Mouse (Mus musculus) liver, embryonic 18 days (tissue): ENCODE results near the gene Itgal. TPM values are rescaled to one million over a fixed set of nuclear protein-coding genes. Genes with fewer than 3 reads are reported as not detected.

ENCODE experiments used
- polyA plus RNA-seq: library from polyadenylated mRNA; depleted of rRNA; stranded (reverse); fragments of >200 nt; gene quantifications from 2 replicates; pipeline ENCODE4 v1.2.3, GENCODE M21; 2012; rRNA removed

Gene Itgal
- polyA plus RNA-seq = 9.1 and 10.0 TPM in 2 replicates

GRCm38 (mm10) chr7:127296098-127296497 is at the start of gene Itgal:
Gene Itgal, plus strand, starts transcription at chr7:127296260.

DNA sequence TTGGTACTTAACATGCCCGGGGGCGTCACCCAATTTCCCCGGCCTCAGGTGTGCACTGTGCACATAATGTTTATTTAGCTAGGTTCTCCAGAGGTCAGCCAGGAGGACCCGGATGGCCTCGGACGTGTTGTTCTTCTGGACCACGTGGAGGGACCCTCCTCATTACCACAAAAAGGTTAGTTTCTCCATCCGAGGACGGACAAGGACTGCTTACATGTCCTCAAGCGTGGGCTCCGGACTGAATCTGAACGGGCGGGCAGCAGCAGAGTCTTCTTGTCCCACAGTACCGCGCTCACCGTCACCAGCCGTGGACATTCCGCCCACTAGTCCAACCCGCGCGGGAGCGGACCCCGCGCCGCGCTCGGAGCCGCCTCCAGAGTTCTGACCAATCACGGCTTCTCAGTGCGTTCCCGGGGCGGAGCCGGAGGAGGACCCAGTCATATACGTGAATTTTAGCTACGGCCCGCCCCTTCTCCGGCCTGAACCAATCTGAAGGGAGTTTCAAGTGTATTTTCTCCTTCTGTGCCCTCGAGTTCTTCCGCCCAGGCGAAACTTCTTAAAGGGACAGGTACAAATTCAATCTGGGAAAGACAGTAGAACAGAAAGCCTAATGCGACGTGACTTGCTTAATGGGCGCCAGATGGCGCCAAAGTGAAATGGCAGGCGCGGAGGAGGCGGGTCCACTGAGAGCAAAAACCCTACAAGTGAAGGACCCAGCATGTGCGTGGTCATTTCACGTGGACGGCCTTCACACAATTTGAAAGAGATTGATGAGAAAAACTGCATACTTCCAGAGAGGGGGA is 35.5 kb upstream of the Itgal start, which contains the start of gene Dctpp1:
Dctpp1 (minus strand) TSS at position 401 of the 803 bp plus-strand sequence.

DNA sequence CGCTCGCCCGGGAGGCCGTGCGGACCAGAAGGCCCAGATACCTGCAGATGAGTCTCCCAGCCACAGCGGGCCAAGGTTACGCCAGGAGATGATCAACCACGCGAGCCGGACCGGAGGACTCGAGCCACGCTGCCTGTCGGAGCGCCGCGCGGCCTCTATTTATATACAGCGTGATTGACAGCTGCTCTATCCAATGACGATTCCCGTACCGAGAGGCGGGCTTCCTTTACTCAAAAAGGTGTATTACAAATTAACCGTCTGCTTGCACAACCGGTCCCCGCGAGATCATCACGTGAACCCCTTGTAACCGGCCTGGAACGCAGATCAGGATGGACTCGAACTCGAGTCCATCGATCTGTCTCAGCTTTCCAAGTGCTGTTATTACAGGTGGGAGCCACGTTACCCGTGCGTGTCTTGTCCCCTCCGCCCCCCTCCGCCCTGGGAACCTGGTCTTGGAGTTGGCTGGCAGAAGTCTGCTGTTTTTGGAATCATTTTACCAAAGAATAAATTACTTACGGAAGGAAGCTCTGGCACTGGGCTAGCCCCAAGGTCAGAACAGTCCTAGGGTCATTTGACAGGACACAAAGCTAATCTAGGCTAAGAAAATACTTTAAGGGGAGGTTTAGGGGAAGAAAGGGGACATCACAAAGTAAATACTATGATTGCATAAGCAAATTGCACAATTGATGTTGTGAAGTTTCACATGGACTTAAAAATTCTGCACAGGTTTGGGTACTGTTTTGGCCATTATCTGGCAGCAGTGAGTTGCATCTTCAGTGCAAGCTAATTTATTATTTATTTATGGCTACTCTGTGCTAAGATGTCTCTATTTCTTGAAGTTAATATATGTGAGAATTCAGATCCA is 21.9 kb upstream of the Itgal start, which contains the start of gene Sephs2:
Sephs2 (minus strand) TSS at position 131 of the 865 bp plus-strand sequence.

DNA sequence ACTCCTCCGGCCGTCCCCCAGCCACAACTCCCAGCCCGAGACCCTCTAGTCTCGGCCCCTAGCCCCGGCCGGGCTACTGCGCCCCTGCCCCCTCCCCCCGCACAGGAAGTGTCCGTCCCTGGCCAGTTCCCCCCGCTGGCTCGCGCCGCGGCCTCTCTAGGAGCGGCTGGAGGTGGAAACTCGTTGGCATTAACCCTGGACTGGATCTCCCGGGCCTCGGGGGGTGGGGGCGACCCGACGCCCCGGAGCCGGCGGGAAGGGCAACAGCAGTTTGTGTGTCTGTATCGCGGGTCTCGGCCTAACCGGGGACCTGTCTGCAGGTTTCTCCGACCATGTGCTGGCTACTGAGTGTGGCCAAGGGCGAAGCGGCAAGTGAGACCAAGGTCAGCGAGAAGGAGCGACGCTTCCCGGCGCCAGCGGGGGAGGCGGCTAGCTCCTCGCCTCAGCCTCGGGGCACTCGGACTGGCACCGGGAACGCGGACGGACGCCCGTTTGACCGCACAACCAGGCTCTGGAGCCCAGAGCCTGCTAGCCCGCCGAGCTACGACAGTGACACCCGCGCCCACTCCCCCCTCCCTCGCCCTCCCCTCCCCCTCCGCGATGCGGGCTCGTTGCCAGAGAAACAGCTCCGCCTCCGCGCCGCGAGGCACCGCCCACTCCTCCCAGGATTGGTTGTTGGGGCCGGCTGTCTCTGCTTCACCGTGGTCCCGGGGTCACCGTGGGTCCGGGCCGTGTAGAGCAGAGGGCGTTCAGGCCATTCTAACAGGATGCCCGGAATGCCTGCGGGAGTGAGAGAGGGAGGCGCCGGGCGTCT is 49.7 kb downstream of the Itgal start, which contains the start of gene Zfp768:
Zfp768 (minus strand) TSS at position 78 of the 814 bp plus-strand sequence.

GRCm38 (mm10) chr7:127375271-127376245 is 79.5 kb downstream of the Itgal start, which contains the start of gene Zfp747:
Gene Zfp747, minus strand, starts transcription at chr7:127376050.

Other genes starting within 250 kb of the Itgal start
- 0.16 and 0.40 TPM in 2 replicates for gene Zg16, start 208.9 kb upstream of the Itgal start, polyA plus RNA-seq
- gene AI467606, start 204.9 kb upstream of the Itgal start, polyA plus RNA-seq = 7.9 and 8.3 TPM in 2 replicates
- gene Qprt, start 174.0 kb upstream of the Itgal start, polyA plus RNA-seq = 117 and 124 TPM in 2 replicates
- gene Spn, start 158.4 kb upstream of the Itgal start, polyA plus RNA-seq = 6.8 and 8.5 TPM in 2 replicates
- 20.8 and 22.2 TPM in 2 replicates for gene Cd2bp2, start 100.2 kb upstream of the Itgal start, polyA plus RNA-seq
- 11.9 and 12.6 TPM in 2 replicates for gene Tbc1d10b, start 87.8 kb upstream of the Itgal start, polyA plus RNA-seq
- 8.3 and 12.1 TPM in 2 replicates for gene Mylpf, start 87.4 kb upstream of the Itgal start, polyA plus RNA-seq
- 2.8 and 2.9 TPM in 2 replicates for gene Zfp553, start 63.2 kb upstream of the Itgal start, polyA plus RNA-seq
- gene Sept1, start 63.1 kb upstream of the Itgal start, polyA plus RNA-seq = 21.1 and 21.7 TPM in 2 replicates
- gene Zfp771, start 52.0 kb upstream of the Itgal start, polyA plus RNA-seq = 20.6 and 24.9 TPM in 2 replicates
- gene Dctpp1, start 35.6 kb upstream of the Itgal start, polyA plus RNA-seq = 52.9 and 73.0 TPM in 2 replicates
- 153 and 165 TPM in 2 replicates for gene Sephs2, start 22.2 kb upstream of the Itgal start, polyA plus RNA-seq
- gene Zfp768, start 49.3 kb downstream of the Itgal start, polyA plus RNA-seq = 8.5 and 9.3 TPM in 2 replicates
- 2.2 and 2.4 TPM in 2 replicates for gene Zfp747, start 79.8 kb downstream of the Itgal start, polyA plus RNA-seq
- gene 9130019O22Rik, start 90.9 kb downstream of the Itgal start, polyA plus RNA-seq = 1.00 and 1.1 TPM in 2 replicates
- 2.7 TPM in 2 replicates for gene E430018J23Rik, start 97.4 kb downstream of the Itgal start, polyA plus RNA-seq
- 1.7 and 1.8 TPM in 2 replicates for gene Zfp764, start 110.6 kb downstream of the Itgal start, polyA plus RNA-seq
- 5.6 and 5.8 TPM in 2 replicates for gene Zfp688, start 125.8 kb downstream of the Itgal start, polyA plus RNA-seq
- 1.3 and 1.5 TPM in 2 replicates for gene Zfp689, start 152.9 kb downstream of the Itgal start, polyA plus RNA-seq
- gene Prr14, start 163.4 kb downstream of the Itgal start, polyA plus RNA-seq = 20.0 and 23.0 TPM in 2 replicates
- 6.4 and 7.1 TPM in 2 replicates for gene Fbrs, start 182.9 kb downstream of the Itgal start, polyA plus RNA-seq
- gene Srcap, start 215.7 kb downstream of the Itgal start, polyA plus RNA-seq = 2.5 and 2.8 TPM in 2 replicates
- gene Gm42715, start 223.3 kb downstream of the Itgal start, polyA plus RNA-seq = 3.5 and 5.2 TPM in 2 replicates